Mouse (Mus musculus): ENCODE measurements around the gene Rtel1. TPM values are rescaled to one million over a fixed set of nuclear protein-coding genes. Genes with fewer than 3 reads are reported as not detected.
"Not testable (repeated sequence)": the region's sequence is repeated elsewhere in the genome, so short reads cannot be mapped to it uniquely, and the experiment has no call there.

Rtel1 gene
- polyA plus RNA-seq (2016; fragmentation: Nextera tagmentation; extraction: Ambion mirVana), result 72.4 and 74.1 TPM in 2 replicates

GRCm38 (mm10) chr2:181319248-181320102 is at the start of gene Rtel1:
Gene Rtel1 (plus strand): TSS chr2:181319739.
- H3K27ac ChIP-seq (replicated peaks), result peak within 1 kb of the TSS; percentile 87
- WGBS, result 7% methylated on average over 40 of the region's 40 CpGs
- peaks cover 17% of the 10 kb centered on the region for H3K4me1 ChIP-seq
- H3K36me3 ChIP-seq (replicated peaks), result peaks cover 29% of the 10 kb centered on the region
- DNase-seq (ENCODE audit: low spot score), result peak; percentile 92
- H3K27me3 ChIP-seq (replicated peaks; ENCODE audit: low read depth, poor library complexity, severe bottlenecking), result peaks cover 29% of the 10 kb centered on the region
- no peaks in the 10 kb centered on the region for H3K9me3 ChIP-seq
- H3K4me3 ChIP-seq, result peak within 1 kb of the TSS; percentile 72

GRCm38 (mm10) chr2:181272092-181272491 is 47.4 kb upstream of the Rtel1 start:
- peaks cover 93% of the 10 kb centered on the region for H3K36me3 ChIP-seq (replicated peaks)
- no peak overlapping the region for H3K27ac ChIP-seq (replicated peaks)
- H3K27me3 ChIP-seq (replicated peaks; ENCODE audit: low read depth, poor library complexity, severe bottlenecking), result no peaks in the 10 kb centered on the region
- no peak for DNase-seq (ENCODE audit: low spot score)
- 91% methylated on average over 2 of the region's 2 CpGs for WGBS
- H3K4me1 ChIP-seq, result no peaks in the 10 kb centered on the region
- H3K4me3 ChIP-seq, result no peak overlapping the region
- H3K9me3 ChIP-seq, result no peaks in the 10 kb centered on the region

GRCm38 (mm10) chr2:181273829-181274228 is 45.7 kb upstream of the Rtel1 start:
- Histone ChIP-seq H3K4me3 (no peak overlapping the region), H3K4me1 (no peaks in the 10 kb centered on the region), H3K9me3 (no peaks in the 10 kb centered on the region), H3K27me3 (replicated peaks; ENCODE audit: low read depth, poor library complexity, severe bottlenecking) (no peaks in the 10 kb centered on the region), H3K36me3 (replicated peaks) (peaks cover 93% of the 10 kb centered on the region), H3K27ac (replicated peaks) (no peak overlapping the region)
- no peak for DNase-seq (ENCODE audit: low spot score)
- WGBS, result 89% methylated on average over 2 of the region's 2 CpGs

GRCm38 (mm10) chr2:181274639-181275038 is 44.9 kb upstream of the Rtel1 start:
- Histone ChIP-seq H3K27ac (replicated peaks) (no peak overlapping the region), H3K36me3 (replicated peaks) (peaks cover 91% of the 10 kb centered on the region)
- WGBS, result 86% methylated on average over 4 of the region's 4 CpGs

GRCm38 (mm10) chr2:181276766-181277165 is 42.8 kb upstream of the Rtel1 start:
- DNase-seq (ENCODE audit: low spot score), result no peak
- Histone ChIP-seq H3K27me3 (replicated peaks; ENCODE audit: low read depth, poor library complexity, severe bottlenecking) (no peaks in the 10 kb centered on the region), H3K9me3 (no peaks in the 10 kb centered on the region), H3K36me3 (replicated peaks) (peaks cover 86% of the 10 kb centered on the region), H3K27ac (replicated peaks) (no peak overlapping the region), H3K4me3 (no peak overlapping the region), H3K4me1 (no peaks in the 10 kb centered on the region)
- 94% methylated on average over 1 of the region's 1 CpGs for WGBS

More at GRCm38 (mm10) chr2:181274639-181275038, 44.9 kb upstream of the Rtel1 start:
- Histone ChIP-seq H3K9me3 (no peaks in the 10 kb centered on the region), H3K4me3 (no peak overlapping the region), H3K4me1 (no peaks in the 10 kb centered on the region), H3K27me3 (replicated peaks; ENCODE audit: low read depth, poor library complexity, severe bottlenecking) (no peaks in the 10 kb centered on the region)
- DNase-seq (ENCODE audit: low spot score), result no peak

- Histone ChIP-seq H3K4me1 (no peaks in the 10 kb centered on the region), H3K27me3 (replicated peaks; ENCODE audit: low read depth, poor library complexity, severe bottlenecking) (no peaks in the 10 kb centered on the region), H3K36me3 (replicated peaks) (peaks cover 87% of the 10 kb centered on the region), H3K27ac (replicated peaks) (no peak overlapping the region), H3K9me3 (no peaks in the 10 kb centered on the region), H3K4me3 (no peak overlapping the region)
- DNase-seq (ENCODE audit: low spot score), result no peak
- 80% methylated on average over 3 of the region's 3 CpGs for WGBS
These were observed 41.7 kb upstream of the Rtel1 start for GRCm38 (mm10) chr2:181277866-181278265.

- no peaks in the 10 kb centered on the region for H3K9me3 ChIP-seq
- no peak overlapping the region for H3K27ac ChIP-seq (replicated peaks)
- DNase-seq (ENCODE audit: low spot score), result no peak
- no peaks in the 10 kb centered on the region for H3K27me3 ChIP-seq (replicated peaks; ENCODE audit: low read depth, poor library complexity, severe bottlenecking)
- H3K4me1 ChIP-seq, result no peaks in the 10 kb centered on the region
- no peak overlapping the region for H3K4me3 ChIP-seq
- peaks cover 88% of the 10 kb centered on the region for H3K36me3 ChIP-seq (replicated peaks)
- WGBS, result 93% methylated on average over 1 of the region's 1 CpGs
These were observed 39.6 kb upstream of the Rtel1 start for GRCm38 (mm10) chr2:181279968-181280367.

GRCm38 (mm10) chr2:181286629-181287337 is 32.8 kb upstream of the Rtel1 start:
- DNase-seq (ENCODE audit: low spot score), result no peak
- H3K27ac ChIP-seq (replicated peaks), result peak overlapping the region; percentile 98
- peaks cover 46% of the 10 kb centered on the region for H3K36me3 ChIP-seq (replicated peaks)
- 61% methylated on average over 6 of the region's 6 CpGs for WGBS
- peak overlapping the region; percentile 77 for H3K4me3 ChIP-seq
- peaks cover 16% of the 10 kb centered on the region for H3K4me1 ChIP-seq
- no peaks in the 10 kb centered on the region for H3K9me3 ChIP-seq
- H3K27me3 ChIP-seq (replicated peaks; ENCODE audit: low read depth, poor library complexity, severe bottlenecking), result no peaks in the 10 kb centered on the region

GRCm38 (mm10) chr2:181287338-181287957 is 32.1 kb upstream of the Rtel1 start:
- peak; percentile 93 for DNase-seq (ENCODE audit: low spot score)

GRCm38 (mm10) chr2:181287958-181288350 is 31.6 kb upstream of the Rtel1 start, which contains the start of gene Gmeb2:
Gene Gmeb2 (minus strand): TSS chr2:181288035.
- Histone ChIP-seq H3K27ac (replicated peaks) (peak within 1 kb of the TSS; percentile 98), H3K4me1 (peaks cover 16% of the 10 kb centered on the region), H3K4me3 (peak within 1 kb of the TSS; percentile 77), H3K36me3 (replicated peaks) (peaks cover 35% of the 10 kb centered on the region)
- DNase-seq (ENCODE audit: low spot score), result peak; percentile 96
- WGBS, result 5% methylated on average over 38 of the region's 38 CpGs
- not testable (repeated sequence) for H3K9me3 ChIP-seq; H3K27me3 ChIP-seq (replicated peaks; ENCODE audit: low read depth, poor library complexity, severe bottlenecking)

More at GRCm38 (mm10) chr2:181287338-181287957, 32.1 kb upstream of the Rtel1 start:
- Histone ChIP-seq H3K27me3 (replicated peaks; ENCODE audit: low read depth, poor library complexity, severe bottlenecking) (no peaks in the 10 kb centered on the region), H3K27ac (replicated peaks) (peak overlapping the region; percentile 98), H3K4me1 (peaks cover 16% of the 10 kb centered on the region), H3K9me3 (no peaks in the 10 kb centered on the region), H3K36me3 (replicated peaks) (peaks cover 40% of the 10 kb centered on the region), H3K4me3 (peak overlapping the region; percentile 77)
- WGBS, result 1% methylated on average over 71 of the region's 71 CpGs

- H3K4me1 ChIP-seq, result peaks cover 16% of the 10 kb centered on the region
- peak overlapping the region; percentile 98 for H3K27ac ChIP-seq (replicated peaks)
- H3K36me3 ChIP-seq (replicated peaks), result peaks cover 28% of the 10 kb centered on the region
- no peaks in the 10 kb centered on the region for H3K9me3 ChIP-seq
- peak overlapping the region; percentile 77 for H3K4me3 ChIP-seq
- H3K27me3 ChIP-seq (replicated peaks; ENCODE audit: low read depth, poor library complexity, severe bottlenecking), result no peaks in the 10 kb centered on the region
- DNase-seq (ENCODE audit: low spot score), result no peak
- WGBS, result 83% methylated on average over 3 of the region's 3 CpGs
These were observed 30.8 kb upstream of the Rtel1 start for GRCm38 (mm10) chr2:181288691-181289090.

- H3K4me3 ChIP-seq, result no peak overlapping the region
- 78% methylated on average over 1 of the region's 1 CpGs for WGBS
- no peaks in the 10 kb centered on the region for H3K27me3 ChIP-seq (replicated peaks; ENCODE audit: low read depth, poor library complexity, severe bottlenecking)
- no peak for DNase-seq (ENCODE audit: low spot score)
- H3K9me3 ChIP-seq, result no peaks in the 10 kb centered on the region
- H3K27ac ChIP-seq (replicated peaks), result no peak overlapping the region
- peaks cover 15% of the 10 kb centered on the region for H3K36me3 ChIP-seq (replicated peaks)
- H3K4me1 ChIP-seq, result peaks cover 16% of the 10 kb centered on the region
These were observed 28.6 kb upstream of the Rtel1 start for GRCm38 (mm10) chr2:181290937-181291336.

Measured in embryonic facial prominence, embryonic 10.5 days (tissue).